In the genomic region with DNA sequence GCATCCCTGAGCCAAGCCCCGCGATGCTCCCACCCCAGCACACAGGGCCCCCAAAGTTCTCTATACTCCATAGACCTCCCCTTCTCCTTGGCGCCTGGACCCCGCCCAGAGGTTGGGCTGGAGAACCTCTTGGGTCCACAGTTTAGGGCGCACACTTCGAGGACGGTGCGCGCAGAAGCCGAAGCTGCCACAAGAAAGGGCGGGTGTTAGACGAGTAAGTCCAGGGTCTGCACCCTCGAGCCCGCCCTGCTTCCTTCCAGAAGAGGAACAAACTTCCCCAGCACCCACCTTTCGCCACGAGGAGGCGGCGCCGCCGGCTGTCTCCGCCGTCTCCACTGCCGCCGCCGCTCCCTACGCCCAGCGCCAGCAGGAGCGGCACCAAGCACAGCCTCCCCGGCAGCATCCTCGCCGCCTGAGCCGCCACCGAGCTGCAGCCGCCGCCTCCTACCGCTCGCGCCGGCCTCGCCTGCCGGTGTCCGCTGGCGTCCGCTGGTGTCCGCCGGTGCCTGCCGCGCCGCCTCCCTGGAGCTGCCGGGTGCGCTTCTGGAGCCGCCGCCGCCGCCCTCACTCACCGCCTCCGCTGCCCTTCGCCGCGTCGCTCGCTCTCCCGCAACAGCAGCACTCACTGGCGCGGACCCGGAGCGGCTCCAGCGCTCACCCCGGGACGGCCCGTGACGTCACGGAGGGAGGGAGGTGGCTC, we compare ENCODE assay signal across 7 mouse cellular contexts. TPM values are rescaled to one million over a fixed set of nuclear protein-coding genes. Genes with fewer than 3 reads are reported as not detected.
A peak's percentile ranks its signal among the peaks of the same experiment; 100 is the strongest.
DNase-seq lines count a peak whose midpoint lies in the region; ATAC-seq lines count a peak whose summit lies in the region.

A gene (minus strand): TSS at position 609 of the 700 bp plus-strand sequence.

- H3K27me3 ChIP-seq in intestine, embryonic 14.5 days (replicated peaks; ENCODE audit: control insufficient read depth, insufficient read depth, low read length), result peaks cover 38% of the 10 kb centered on the region

- peak; percentile 38 for DNase-seq in adrenal gland, adult 8-10 months
- DNase-seq in cerebellum, postnatal 14 days, result peak; percentile 61 to 77
- peak; percentile 43 to 65 for DNase-seq in frontal cortex, postnatal 14 days (ENCODE audit: low spot score in 2 of 2)
- peak; percentile 84 for DNase-seq in intestine, embryonic 14.5 days (ENCODE audit: low spot score)
- peak in 1 of 2 experiments; percentile 79 for DNase-seq in left cerebral cortex, postnatal 10 days (ENCODE audit: extremely low spot score in 1 of 2, low spot score in 2 of 2)
- DNase-seq in right cerebral cortex, postnatal 36 days (ENCODE audit: low spot score in 2 of 2), result peak; percentile 76 to 78

- H3K9ac ChIP-seq in intestine, embryonic 14.5 days (ENCODE audit: low read length), result peak within 1 kb of the TSS; percentile 43

- H3K4me2 ChIP-seq in intestine, embryonic 14.5 days (ENCODE audit: low read length), result peak within 1 kb of the TSS; percentile 88

- H3K4me1 ChIP-seq in intestine, embryonic 14.5 days (replicated peaks; ENCODE audit: control insufficient read depth, insufficient read depth, low read length), result peaks cover 8% of the 10 kb centered on the region; the same call in 1 of the 2 replicates

- ATAC-seq in intestine, embryonic 14.5 days (replicated peaks; ENCODE audit: low FRiP score, low TSS enrichment, low read depth), result peak; percentile 88
- peak; percentile 39; the same call in 1 of the 2 replicates for ATAC-seq in megakaryocyte-erythroid progenitor cell, adult 5-6 weeks (replicated peaks; ENCODE audit: low FRiP score, low TSS enrichment, poor library complexity, severe bottlenecking)

- intact Hi-C loops in left cerebral cortex, postnatal 10 days (cut with DNase I), result loop anchor here (5.0 to 10.0 kb wide), 5 partner anchors 92 to 858 kb away; no protein-coding TSS in a partner anchor

- H3K27ac ChIP-seq in intestine, embryonic 14.5 days (ENCODE audit: low read depth), result no peak within 1 kb of the TSS

- H3K36me3 ChIP-seq in intestine, embryonic 14.5 days (ENCODE audit: control insufficient read depth, insufficient read depth, low read length), result no peaks in the 10 kb centered on the region

- H3K4me3 ChIP-seq in intestine, embryonic 14.5 days (ENCODE audit: low read depth, low read length), result peak within 1 kb of the TSS; percentile 63

- WGBS in intestine, embryonic 14.5 days, result under 1% methylated on average over 52 of the region's 73 CpGs

- no peaks in the 10 kb centered on the region for H3K9me3 ChIP-seq in intestine, embryonic 14.5 days (ENCODE audit: control insufficient read depth, low read length)

RNA-seq across cellular contexts. Expression of the gene that starts here (rescaled TPM):
- 1 to 10 TPM; 4.9 to 7.1 (median 5.9) TPM for total RNA-seq in adrenal gland, adult 8-10 months (2022)
- polyA plus RNA-seq in intestine, embryonic 14.5 days (2014; fragmentation: Nextera tagmentation; extraction: Ambion mirVana), result 0.63 and 1.1 TPM in 2 replicates
- total RNA-seq in left cerebral cortex, postnatal 10 days (2021), result 100 to 1,000 TPM in 1 of 2 experiments, 10 to 100 TPM in 1; 93.4 to 102 TPM
- total RNA-seq in megakaryocyte-erythroid progenitor cell, adult 5-6 weeks (2014; fragmentation: Nextera tagmentation), result not detected in 2 replicates
- total RNA-seq in megakaryocyte-erythroid progenitor cell, adult 5-6 weeks (2017), result not detected in 2 replicates

Comparison
In these comparisons a context has a peak if more than half of its experiments do, and no peak if none do; other contexts are left out.
1. RNA of the gene that starts here (total RNA-seq): 93.4 to 102 TPM in left cerebral cortex, postnatal 10 days; 4.9 to 7.1 TPM in adrenal gland, adult 8-10 months and not detected in megakaryocyte-erythroid progenitor cell, adult 5-6 weeks; every median in the first group is over 10 times any median in the second.
2. Peak in ATAC-seq in megakaryocyte-erythroid progenitor cell, adult 5-6 weeks; RNA of the gene not detected or under 1 TPM.